In the genomic region with DNA sequence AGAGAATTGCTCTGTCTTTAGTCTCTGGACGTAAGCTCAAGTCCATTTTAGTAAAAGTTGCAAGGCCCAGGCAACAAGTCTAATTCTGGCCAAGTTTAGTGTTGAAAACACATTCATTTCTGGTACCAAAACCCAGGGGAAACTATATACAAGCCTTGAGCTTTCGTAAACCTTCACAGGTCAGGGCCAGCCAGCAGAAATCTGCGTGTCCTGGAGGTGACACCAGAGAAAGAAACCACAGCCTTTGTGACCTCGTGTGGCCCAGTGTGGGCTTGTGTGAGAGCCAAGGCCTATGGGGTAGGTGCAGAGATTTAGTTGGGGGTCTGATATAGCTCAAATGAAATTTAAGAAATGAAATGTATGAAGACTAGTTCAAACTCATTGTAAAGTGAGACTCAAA, we compare ENCODE assay signal across 14 mouse cellular contexts.
A peak's percentile ranks its signal among the peaks of the same experiment; 100 is the strongest.
DNase-seq lines count a peak whose midpoint lies in the region; ATAC-seq lines count a peak whose summit lies in the region.
"Had no signal": no experiment of that assay in that cellular context is flagged by ENCODE, and none has a peak within 500 bp of the region (broad histone marks: within the 10 kb centered on the region; RNA-seq: fewer than 3 reads in every experiment).

No protein-coding gene starts in this region.

- no peak overlapping the region for H3K27ac ChIP-seq in liver, embryonic 11.5 days (ENCODE audit: low read depth, low read length)
- no peak overlapping the region for H3K27ac ChIP-seq in forebrain, embryonic 14.5 days (ENCODE audit: low read depth, low read length)
- H3K27ac ChIP-seq: midbrain, embryonic 13.5 days; neural tube, embryonic 15.5 days had no signal

- H3K27me3 ChIP-seq in liver, embryonic 11.5 days (replicated peaks; ENCODE audit: control insufficient read depth, insufficient read depth, low read length) = no peaks in the 10 kb centered on the region; the same call in 1 of the 2 replicates
- no peaks in the 10 kb centered on the region for H3K27me3 ChIP-seq in forebrain, embryonic 14.5 days (replicated peaks; ENCODE audit: control insufficient read depth, insufficient read depth, low read length)
- H3K27me3 ChIP-seq: midbrain, embryonic 13.5 days; neural tube, embryonic 15.5 days had no signal

- peak; percentile 35 for DNase-seq in adrenal gland, adult 8-10 months
- DNase-seq in adrenal gland, postnatal 25 days = no peak
- DNase-seq in liver = peak; percentile 2
- no peak for DNase-seq in liver, embryonic 11.5 days (ENCODE audit: low spot score)
- DNase-seq in urinary bladder, adult 2 months (ENCODE audit: low spot score) = peak; percentile 11
- DNase-seq in urinary bladder, postnatal 10 days (ENCODE audit: low spot score) = no peak
- DNase-seq in forebrain, embryonic 14.5 days (ENCODE audit: low spot score) = no peak
- no peak for DNase-seq in cerebellum, postnatal 25 days
- DNase-seq: gastrocnemius, postnatal 25 days; kidney, adult 11 months; lung, postnatal 14 days; right cerebral cortex, postnatal 14 days had no signal

- H3K4me3 ChIP-seq in liver, embryonic 11.5 days (ENCODE audit: low read depth, low read length) = no peak overlapping the region
- no peak overlapping the region for H3K4me3 ChIP-seq in forebrain, embryonic 14.5 days (ENCODE audit: low read depth, low read length)
- H3K4me3 ChIP-seq: midbrain, embryonic 13.5 days; neural tube, embryonic 15.5 days had no signal

- 81% methylated on average over 4 of the region's 4 CpGs for WGBS in liver, embryonic 11.5 days
- 92% methylated on average over 4 of the region's 4 CpGs for WGBS in forebrain, embryonic 14.5 days

- no peaks in the 10 kb centered on the region for H3K4me1 ChIP-seq in liver, embryonic 11.5 days (replicated peaks; ENCODE audit: control insufficient read depth, insufficient read depth, low read length)
- H3K4me1 ChIP-seq in forebrain, embryonic 14.5 days (ENCODE audit: control insufficient read depth, insufficient read depth, low read length) = no peaks in the 10 kb centered on the region
- H3K4me1 ChIP-seq: midbrain, embryonic 13.5 days; neural tube, embryonic 15.5 days had no signal

- H3K9me3 ChIP-seq in liver, embryonic 11.5 days (ENCODE audit: control insufficient read depth, low read length) = no peaks in the 10 kb centered on the region; the same call in 1 of the 2 replicates
- H3K9me3 ChIP-seq in forebrain, embryonic 14.5 days (replicated peaks; ENCODE audit: control insufficient read depth, low read length) = 0 out of 2 replicates have a peak, but pooled peaks cover 5% of the 10 kb centered on the region
- H3K9me3 ChIP-seq: neural tube, embryonic 15.5 days had no signal

- no peak overlapping the region for H3K9ac ChIP-seq in liver, embryonic 11.5 days (ENCODE audit: low read depth, low read length)
- H3K9ac ChIP-seq in forebrain, embryonic 14.5 days (ENCODE audit: low read length) = no peak overlapping the region
- H3K9ac ChIP-seq: midbrain, embryonic 13.5 days; neural tube, embryonic 15.5 days had no signal

- no peaks in the 10 kb centered on the region for H3K36me3 ChIP-seq in liver, embryonic 11.5 days (ENCODE audit: control insufficient read depth, insufficient read depth, low read length)
- no peaks in the 10 kb centered on the region for H3K36me3 ChIP-seq in forebrain, embryonic 14.5 days (ENCODE audit: control insufficient read depth, insufficient read depth, low read length)
- H3K36me3 ChIP-seq: midbrain, embryonic 13.5 days; neural tube, embryonic 15.5 days had no signal

- ATAC-seq in liver, embryonic 11.5 days (replicated peaks; ENCODE audit: low FRiP score) = no peak
- ATAC-seq in forebrain, embryonic 14.5 days = no peak
- ATAC-seq: midbrain, embryonic 13.5 days had no signal

- no peak overlapping the region for H3K4me2 ChIP-seq in liver, embryonic 11.5 days
- H3K4me2 ChIP-seq in forebrain, embryonic 14.5 days (ENCODE audit: low read length) = no peak overlapping the region
- H3K4me2 ChIP-seq: midbrain, embryonic 13.5 days; neural tube, embryonic 15.5 days had no signal

Comparison
In these comparisons a context has a peak if more than half of its experiments do, and no peak if none do; other contexts are left out.
1. DNase-seq: peak in adrenal gland, adult 8-10 months (single experiment), liver (single experiment) and urinary bladder, adult 2 months (single experiment); none in adrenal gland, postnatal 25 days (single experiment), liver, embryonic 11.5 days (single experiment), urinary bladder, postnatal 10 days (single experiment), forebrain, embryonic 14.5 days (single experiment) and cerebellum, postnatal 25 days (0 of 2).